Mouse (Mus musculus) stomach, embryonic 14.5 days (tissue): ENCODE measurements around the gene Ifnar1. TPM values are rescaled to one million over a fixed set of nuclear protein-coding genes. Genes with fewer than 3 reads are reported as not detected.

ENCODE experiments used
- ATAC-seq: fragments of 200-750 bp; cut with Nextera tagmentation; 2 replicates; pipeline ENCODE4 v1.8.0; 2017; ENCODE audit warnings: low read depth, moderate TSS enrichment; ENCODE audit not compliant: insufficient number of reproducible peaks, insufficient read depth, low FRiP score
- H3K27ac ChIP-seq: fragments of 300-500 bp; sonication (generic); 2 replicates; pipeline ENCODE4 v1.5.1; 2014; ENCODE audit warnings: mild to moderate bottlenecking, low read length, moderate library complexity, mixed read lengths
- H3K27me3 ChIP-seq: fragments of 300-500 bp; sonication (generic); 2 replicates; pipeline ENCODE4 v1.6.1; 2014; ENCODE audit warnings: low read length, control low read depth, mixed read lengths; ENCODE audit not compliant: control insufficient read depth, insufficient read depth
- H3K36me3 ChIP-seq: fragments of 300-500 bp; sonication (generic); 2 replicates; pipeline ENCODE4 v1.6.1; 2014; ENCODE audit warnings: mild to moderate bottlenecking, control low read depth, low read length, moderate library complexity, mixed read lengths; ENCODE audit not compliant: control insufficient read depth, insufficient read depth
- H3K4me1 ChIP-seq: fragments of 300-500 bp; sonication (generic); 2 replicates; pipeline ENCODE4 v1.6.1; 2014; ENCODE audit warnings: low read length, control low read depth, mixed read lengths; ENCODE audit not compliant: control insufficient read depth, insufficient read depth
- H3K4me2 ChIP-seq: fragments of 300-500 bp; sonication (generic); replicated peaks from 2 replicates; pipeline ENCODE4 v1.6.1; 2014; ENCODE audit warnings: low read depth, low read length, control low read depth
- H3K4me3 ChIP-seq: fragments of 300-500 bp; sonication (generic); 2 replicates; pipeline ENCODE4 v1.5.1; 2014; ENCODE audit warnings: low read depth, low read length, control low read depth
- H3K9ac ChIP-seq: fragments of 300-500 bp; sonication (generic); replicated peaks from 2 replicates; pipeline ENCODE4 v1.6.1; 2014; ENCODE audit warnings: low read depth, mild to moderate bottlenecking, control low read depth, low read length, moderate library complexity, mixed read lengths
- H3K9me3 ChIP-seq: fragments of 300-500 bp; sonication (generic); 2 replicates; pipeline ENCODE4 v1.6.1; 2016; ENCODE audit warnings: low read depth, low read length, control low read depth; ENCODE audit not compliant: control insufficient read depth
- WGBS: fragments of 180-500 bp; shearing (Covaris S2); extraction: QIAGEN DNeasy Blood & Tissue Kit; methylation state at CpG from one replicate; pipeline ENCODE4 v1.1.7; 2014; 5-methylcytosine and 5-hydroxymethylcytosine counted together
- polyA plus RNA-seq: library from polyadenylated mRNA; unstranded; fragments of >200 nt; fragmentation: Nextera tagmentation; extraction: Ambion mirVana; gene quantifications from 2 replicates; pipeline ENCODE4 v1.2.1, GENCODE M21; 2014

The Ifnar1 gene
- polyA plus RNA-seq, 1 experiment from 2014 or later: 63.9 TPM

- Histone ChIP-seq H3K4me2 (no peak overlapping the region), H3K27me3 (no peaks in the 10 kb centered on the region), H3K4me1 (no peaks in the 10 kb centered on the region), H3K9me3 (no peaks in the 10 kb centered on the region), H3K36me3 (peaks cover 70% of the 10 kb centered on the region), H3K27ac (no peak overlapping the region), H3K9ac (no peak overlapping the region), H3K4me3 (no peak overlapping the region)
- WGBS: 90% methylated on average over 7 of the region's 7 CpGs
- no peak for ATAC-seq
Observed at GRCm38 (mm10) chr16:91498041-91498440, 13.0 kb downstream of the Ifnar1 start.

DNA sequence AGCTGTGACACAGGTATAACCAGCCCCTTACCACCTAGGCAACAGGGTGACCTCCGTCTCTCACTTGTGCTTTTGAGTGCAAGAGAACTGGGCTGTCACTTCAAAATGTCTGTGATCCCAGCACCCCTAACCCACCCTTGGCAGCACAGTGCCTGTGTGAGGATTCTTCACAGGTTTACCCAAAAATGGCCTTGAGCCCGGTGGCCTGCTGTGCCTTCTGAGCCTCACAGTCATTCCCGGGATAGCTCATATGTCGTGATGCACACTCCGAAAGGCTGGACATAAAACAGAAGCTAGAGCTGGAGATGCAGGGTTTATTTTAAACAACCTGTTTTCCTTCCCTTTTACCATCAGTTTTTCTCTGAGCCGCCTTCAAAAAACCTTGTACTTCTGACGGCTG is 19.7 kb downstream of the Ifnar1 start:
- Histone ChIP-seq H3K4me3 (no peak overlapping the region), H3K4me1 (no peaks in the 10 kb centered on the region), H3K27ac (no peak overlapping the region), H3K9ac (no peak overlapping the region), H3K9me3 (no peaks in the 10 kb centered on the region), H3K27me3 (no peaks in the 10 kb centered on the region), H3K4me2 (no peak overlapping the region), H3K36me3 (peaks cover 67% of the 10 kb centered on the region)
- no peak for ATAC-seq
- WGBS: 90% methylated on average over 7 of the region's 7 CpGs

DNA sequence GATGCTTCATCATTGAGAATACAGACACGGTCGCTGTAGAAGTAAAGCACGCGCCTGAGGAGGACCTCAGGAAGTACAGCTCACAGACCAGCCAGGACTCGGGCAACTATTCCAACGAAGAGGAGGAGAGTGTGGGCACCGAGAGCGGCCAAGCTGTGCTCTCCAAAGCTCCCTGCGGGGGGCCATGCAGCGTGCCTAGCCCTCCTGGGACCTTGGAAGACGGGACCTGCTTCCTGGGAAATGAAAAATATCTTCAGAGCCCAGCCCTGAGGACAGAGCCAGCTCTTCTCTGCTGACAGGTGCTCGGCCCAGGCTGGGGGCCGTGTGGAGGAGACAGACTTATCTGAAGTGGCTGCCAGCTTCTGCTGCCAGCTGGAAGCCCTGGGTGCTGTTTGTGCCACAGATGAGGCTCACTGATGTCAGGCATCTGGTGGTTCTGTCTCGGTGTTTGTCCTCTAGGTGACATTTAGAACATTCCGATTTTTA is 20.1 kb downstream of the Ifnar1 start:
- Histone ChIP-seq H3K9ac (no peak overlapping the region), H3K27me3 (no peaks in the 10 kb centered on the region), H3K4me2 (no peak overlapping the region), H3K27ac (no peak overlapping the region), H3K4me1 (no peaks in the 10 kb centered on the region), H3K9me3 (no peaks in the 10 kb centered on the region), H3K36me3 (peaks cover 63% of the 10 kb centered on the region), H3K4me3 (no peak overlapping the region)
- WGBS: 91% methylated on average over 15 of the region's 15 CpGs
- no peak for ATAC-seq

DNA sequence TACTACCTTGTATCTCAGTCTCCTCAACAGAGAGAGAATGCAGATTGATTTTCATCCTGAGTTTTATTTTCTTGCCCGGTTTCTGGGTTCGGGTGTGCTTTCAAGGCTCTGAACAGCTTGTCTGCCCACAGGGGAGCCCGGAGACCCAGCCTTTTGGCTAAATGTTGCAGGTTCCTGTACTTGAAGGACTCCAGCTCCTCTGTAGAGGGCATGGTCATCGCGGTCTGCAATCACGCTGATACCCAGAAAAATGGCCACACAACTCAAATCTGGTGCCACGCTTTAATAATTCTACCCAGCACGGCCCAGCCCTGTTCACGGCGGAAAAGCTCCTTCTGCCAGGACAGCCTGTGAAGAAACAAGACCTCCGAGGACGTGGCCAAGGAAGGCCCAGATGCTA is 21.4 kb downstream of the Ifnar1 start:
- 94% methylated on average over 12 of the region's 12 CpGs for WGBS
- no peak overlapping the region for H3K4me3 ChIP-seq
- H3K36me3 ChIP-seq: peaks cover 50% of the 10 kb centered on the region
- no peaks in the 10 kb centered on the region for H3K9me3 ChIP-seq
- H3K27ac ChIP-seq: no peak overlapping the region
- no peaks in the 10 kb centered on the region for H3K4me1 ChIP-seq
- H3K4me2 ChIP-seq: no peak overlapping the region
- no peak overlapping the region for H3K9ac ChIP-seq
- no peaks in the 10 kb centered on the region for H3K27me3 ChIP-seq
- no peak for ATAC-seq

GRCm38 (mm10) chr16:91512161-91512787 is 27.2 kb downstream of the Ifnar1 start:
- Histone ChIP-seq H3K4me3 (no peak overlapping the region), H3K9me3 (no peaks in the 10 kb centered on the region), H3K27me3 (no peaks in the 10 kb centered on the region), H3K36me3 (peaks cover 4% of the 10 kb centered on the region; the same call in 1 of the 2 replicates), H3K9ac (no peak overlapping the region), H3K27ac (no peak overlapping the region), H3K4me1 (no peaks in the 10 kb centered on the region), H3K4me2 (no peak overlapping the region)
- WGBS: 39% methylated on average over 7 of the region's 7 CpGs
- ATAC-seq: no peak

- Histone ChIP-seq H3K4me2 (no peak overlapping the region), H3K4me1 (no peaks in the 10 kb centered on the region), H3K9me3 (no peaks in the 10 kb centered on the region), H3K9ac (no peak overlapping the region), H3K36me3 (no peaks in the 10 kb centered on the region; the same call in 1 of the 2 replicates), H3K27ac (no peak overlapping the region), H3K27me3 (no peaks in the 10 kb centered on the region), H3K4me3 (no peak overlapping the region)
- 90% methylated on average over 6 of the region's 6 CpGs for WGBS
- ATAC-seq: no peak
Observed at GRCm38 (mm10) chr16:91513099-91513498, 28.1 kb downstream of the Ifnar1 start.

DNA sequence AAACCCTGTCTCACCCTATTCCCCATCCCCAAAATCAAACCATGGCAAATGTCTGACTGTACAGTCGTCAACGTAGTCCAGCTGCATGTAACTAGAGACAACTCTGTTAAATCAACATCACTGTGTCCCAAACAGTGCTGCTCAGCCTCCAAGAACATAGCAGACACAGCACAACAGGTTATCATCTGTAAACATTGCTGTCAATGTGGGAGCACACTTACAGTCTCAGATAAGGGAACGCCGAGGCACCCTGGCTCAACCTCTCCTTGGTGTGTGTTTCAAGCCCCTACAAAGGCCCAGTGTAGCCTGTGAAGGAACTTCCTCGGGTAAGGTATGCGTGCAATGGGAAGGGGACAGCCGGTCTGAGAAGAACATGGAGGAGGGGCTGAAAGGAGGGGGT is 32.0 kb downstream of the Ifnar1 start:
- no peak overlapping the region for H3K4me3 ChIP-seq
- 61% methylated on average over 7 of the region's 7 CpGs for WGBS
- H3K27me3 ChIP-seq: no peaks in the 10 kb centered on the region
- no peak overlapping the region for H3K4me2 ChIP-seq
- H3K9me3 ChIP-seq: no peaks in the 10 kb centered on the region
- H3K4me1 ChIP-seq: no peaks in the 10 kb centered on the region
- no peaks in the 10 kb centered on the region for H3K36me3 ChIP-seq
- no peak for ATAC-seq
- no peak overlapping the region for H3K9ac ChIP-seq
- H3K27ac ChIP-seq: no peak overlapping the region

DNA sequence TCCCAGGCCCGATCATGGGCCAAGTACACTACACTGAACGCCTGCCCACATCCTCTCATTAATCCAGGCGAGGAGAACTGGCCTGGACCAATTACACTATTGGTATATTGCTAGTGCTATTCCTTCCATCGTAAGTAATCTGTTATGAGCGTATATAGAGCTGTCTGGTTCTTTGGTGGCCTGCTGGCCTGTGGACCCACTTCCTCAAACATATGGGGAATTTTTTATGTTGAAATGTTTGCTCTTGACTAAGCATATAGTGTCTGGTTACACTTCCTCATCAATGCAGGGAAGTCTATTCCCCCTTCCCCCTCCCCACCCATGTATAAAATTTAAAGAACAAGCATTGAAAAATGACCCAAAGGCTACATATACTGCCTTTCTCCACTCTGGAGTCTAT is 37.0 kb downstream of the Ifnar1 start:
- Histone ChIP-seq H3K27ac (no peak overlapping the region), H3K9me3 (no peaks in the 10 kb centered on the region), H3K4me3 (no peak overlapping the region), H3K4me1 (no peaks in the 10 kb centered on the region), H3K4me2 (no peak overlapping the region), H3K9ac (no peak overlapping the region), H3K27me3 (no peaks in the 10 kb centered on the region), H3K36me3 (no peaks in the 10 kb centered on the region)
- ATAC-seq: no peak
- WGBS: 51% methylated on average over 5 of the region's 5 CpGs
